Mouse (Mus musculus) adrenal gland, postnatal 4 days (tissue): ENCODE results near the gene Ttpal. TPM values are rescaled to one million over a fixed set of nuclear protein-coding genes. Genes with fewer than 3 reads are reported as not detected.

Source experiments
- DNase-seq, 2 experiments: peaks; one replicate each; pipeline ENCODE4 v3.0.0; 2021 to 2022; ENCODE audit warnings: low spot score in 2 of 2, mixed read lengths in 2 of 2
- total RNA-seq, 2 experiments: library from RNA; stranded (reverse); gene quantifications; 2 replicates each; pipeline ENCODE4 v1.2.3; 2021

Ttpal gene
- total RNA-seq, 2 experiments from 2014 or later: 27.9 to 30.5 TPM

- DNase-seq: no peak
Measured at GRCm38 (mm10) chr2:163660103-163660701, 58.1 kb downstream of the Ttpal start.

GRCm38 (mm10) chr2:163661371-163661850 is 59.3 kb downstream of the Ttpal start:
- no peak for DNase-seq

- no peak for DNase-seq
Measured at GRCm38 (mm10) chr2:163662076-163662475, 60.0 kb downstream of the Ttpal start.

- DNase-seq: no peak
Measured at GRCm38 (mm10) chr2:163662698-163663221, 60.6 kb downstream of the Ttpal start.

- no peak for DNase-seq
Measured at GRCm38 (mm10) chr2:163663930-163664329, 61.8 kb downstream of the Ttpal start.

- no peak for DNase-seq
Measured at GRCm38 (mm10) chr2:163667045-163667444, 64.9 kb downstream of the Ttpal start.

Other genes with a start within 250 kb of the Ttpal start
- 10 to 100 TPM in 1 of 2 experiments, 1 to 10 TPM in 1; 9.3 to 13.0 TPM for gene Jph2, start 204.3 kb upstream of the Ttpal start, total RNA-seq
- gene Oser1, start 177.6 kb upstream of the Ttpal start, total RNA-seq: 10 to 100 TPM; 34.7 to 36.6 TPM
- 10 to 100 TPM in 1 of 2 experiments, 1 to 10 TPM in 1; 9.7 to 10.3 TPM for gene Gdap1l1, start 163.8 kb upstream of the Ttpal start, total RNA-seq
- gene Fitm2, start 129.7 kb upstream of the Ttpal start, total RNA-seq: 10 to 100 TPM; 41.4 to 46.4 TPM
- 1 to 10 TPM in 1 of 2 experiments, not detected in 1; 4.6 TPM for gene R3hdml, start 110.0 kb upstream of the Ttpal start, total RNA-seq
- 10 to 100 TPM; 14.7 to 18.9 TPM for gene Hnf4a, start 95.5 kb upstream of the Ttpal start, total RNA-seq
- 100 to 1,000 TPM; 413 to 434 TPM for gene Serinc3, start 42.8 kb downstream of the Ttpal start, total RNA-seq
- 10 to 100 TPM; 67.4 to 72.8 TPM for gene Pkig, start 56.1 kb downstream of the Ttpal start, total RNA-seq
- gene Ada, start 147.9 kb downstream of the Ttpal start, total RNA-seq: 1 to 10 TPM; 6.1 TPM
- gene Ccn5, start 218.5 kb downstream of the Ttpal start, total RNA-seq: not detected